Mouse (Mus musculus) forebrain, embryonic 12.5 days (tissue): ENCODE data around the gene Atmin. TPM values are rescaled to one million over a fixed set of nuclear protein-coding genes. Genes with fewer than 3 reads are reported as not detected.

Experiments used
- ATAC-seq: fragments of 200-750 bp; cut with Nextera tagmentation; 2 replicates; pipeline ENCODE4 v1.8.0; 2017; ENCODE audit warnings: moderate TSS enrichment; ENCODE audit not compliant: low FRiP score
- H3K27ac ChIP-seq: fragments of 300-500 bp; sonication (generic); 2 replicates; pipeline ENCODE4 v1.5.1; 2016; ENCODE audit warnings: mild to moderate bottlenecking
- H3K27me3 ChIP-seq: fragments of 300-500 bp; sonication (generic); 2 replicates; pipeline ENCODE4 v1.6.1; 2016; ENCODE audit warnings: mild to moderate bottlenecking
- H3K36me3 ChIP-seq: fragments of 300-500 bp; sonication (generic); replicated peaks from 2 replicates; pipeline ENCODE4 v1.6.1; 2016; ENCODE audit warnings: mild to moderate bottlenecking
- H3K4me1 ChIP-seq: fragments of 300-500 bp; sonication (generic); 2 replicates; pipeline ENCODE4 v1.6.1; 2016
- H3K4me2 ChIP-seq: fragments of 300-500 bp; sonication (generic); 2 replicates; pipeline ENCODE4 v1.6.1; 2016; ENCODE audit warnings: mild to moderate bottlenecking, moderate library complexity
- H3K4me3 ChIP-seq: fragments of 300-500 bp; sonication (generic); replicated peaks from 2 replicates; pipeline ENCODE4 v1.5.1; 2016; ENCODE audit warnings: mild to moderate bottlenecking
- H3K9ac ChIP-seq: fragments of 300-500 bp; sonication (generic); 2 replicates; pipeline ENCODE4 v1.6.1; 2016; ENCODE audit warnings: mild to moderate bottlenecking
- H3K9me3 ChIP-seq: fragments of 300-500 bp; sonication (generic); 2 replicates; pipeline ENCODE4 v1.6.1; 2016
- WGBS: fragments of 180-500 bp; shearing (Covaris S2); methylation state at CpG from one replicate; pipeline ENCODE4 v1.1.7; 2016; 5-methylcytosine and 5-hydroxymethylcytosine counted together
- polyA plus RNA-seq: library from polyadenylated mRNA; unstranded; fragments of >200 nt; fragmentation: Nextera tagmentation; extraction: Ambion mirVana; gene quantifications from 2 replicates; pipeline ENCODE4 v1.2.1, GENCODE M21; 2016

Gene Atmin
- polyA plus RNA-seq, 1 experiment from 2014 or later, result 17.9 TPM

- 91% methylated on average over 9 of the region's 9 CpGs for WGBS
- Histone ChIP-seq H3K36me3 (peaks cover 61% of the 10 kb centered on the region), H3K4me2 (no peak overlapping the region), H3K9ac (no peak overlapping the region), H3K27ac (no peak overlapping the region), H3K4me3 (no peak overlapping the region), H3K4me1 (no peaks in the 10 kb centered on the region), H3K27me3 (no peaks in the 10 kb centered on the region), H3K9me3 (no peaks in the 10 kb centered on the region)
- no peak for ATAC-seq
These were observed 11.2 kb downstream of the Atmin start for GRCm38 (mm10) chr8:116954415-116954814.

GRCm38 (mm10) chr8:116969531-116969930 is 26.3 kb downstream of the Atmin start:
- no peak overlapping the region for H3K27ac ChIP-seq
- no peak for ATAC-seq
- 82% methylated on average over 6 of the region's 6 CpGs for WGBS

GRCm38 (mm10) chr8:116975066-116975465 is 31.9 kb downstream of the Atmin start:
- H3K27me3 ChIP-seq, result no peaks in the 10 kb centered on the region; the same call in 1 of the 2 replicates
- no peak overlapping the region for H3K4me2 ChIP-seq
- no peak for ATAC-seq
- no peaks in the 10 kb centered on the region for H3K36me3 ChIP-seq
- H3K9ac ChIP-seq, result no peak overlapping the region
- no peak overlapping the region for H3K4me3 ChIP-seq
- H3K9me3 ChIP-seq, result no peaks in the 10 kb centered on the region
- H3K27ac ChIP-seq, result no peak overlapping the region
- WGBS, result 25% methylated on average over 5 of the region's 5 CpGs
- H3K4me1 ChIP-seq, result peaks cover 17% of the 10 kb centered on the region

More at GRCm38 (mm10) chr8:116969531-116969930, 26.3 kb downstream of the Atmin start:
- no peak overlapping the region for H3K9ac ChIP-seq
- no peaks in the 10 kb centered on the region for H3K4me1 ChIP-seq
- no peak overlapping the region for H3K4me3 ChIP-seq
- no peak overlapping the region for H3K4me2 ChIP-seq
- H3K36me3 ChIP-seq, result no peaks in the 10 kb centered on the region
- no peaks in the 10 kb centered on the region; the same call in 1 of the 2 replicates for H3K27me3 ChIP-seq
- no peaks in the 10 kb centered on the region for H3K9me3 ChIP-seq

- H3K4me2 ChIP-seq, result no peak overlapping the region
These were observed 32.4 kb downstream of the Atmin start for GRCm38 (mm10) chr8:116975606-116976005.

GRCm38 (mm10) chr8:116978052-116978451 is 34.9 kb downstream of the Atmin start:
- Histone ChIP-seq H3K36me3 (no peaks in the 10 kb centered on the region), H3K27ac (peak overlapping the region; percentile 26; the same call in 1 of the 2 replicates), H3K27me3 (no peaks in the 10 kb centered on the region; the same call in 1 of the 2 replicates), H3K9ac (peak overlapping the region; percentile 46; the same call in 1 of the 2 replicates), H3K4me2 (peak overlapping the region; percentile 72), H3K4me3 (peak overlapping the region; percentile 64), H3K4me1 (peaks cover 18% of the 10 kb centered on the region), H3K9me3 (no peaks in the 10 kb centered on the region)
- no peak for ATAC-seq
- 31% methylated on average over 8 of the region's 8 CpGs for WGBS

More at GRCm38 (mm10) chr8:116975606-116976005, 32.4 kb downstream of the Atmin start:
- Histone ChIP-seq H3K9ac (no peak overlapping the region), H3K36me3 (no peaks in the 10 kb centered on the region), H3K27ac (no peak overlapping the region), H3K9me3 (no peaks in the 10 kb centered on the region), H3K4me1 (peaks cover 18% of the 10 kb centered on the region), H3K27me3 (no peaks in the 10 kb centered on the region; the same call in 1 of the 2 replicates), H3K4me3 (no peak overlapping the region)
- 61% methylated on average over 5 of the region's 5 CpGs for WGBS
- ATAC-seq, result no peak

GRCm38 (mm10) chr8:116978631-116979256 is 35.6 kb downstream of the Atmin start, which contains the start of gene 1700030J22Rik:
Gene 1700030J22Rik, minus strand, starts transcription at chr8:116978959.
- peak; percentile 99 for ATAC-seq
- no peaks in the 10 kb centered on the region for H3K9me3 ChIP-seq
- H3K4me2 ChIP-seq, result peak within 1 kb of the TSS; percentile 72
- peaks cover 18% of the 10 kb centered on the region for H3K4me1 ChIP-seq
- H3K9ac ChIP-seq, result peak within 1 kb of the TSS; percentile 46; the same call in 1 of the 2 replicates
- H3K27ac ChIP-seq, result peak within 1 kb of the TSS; percentile 48
- H3K27me3 ChIP-seq, result no peaks in the 10 kb centered on the region; the same call in 1 of the 2 replicates
- H3K4me3 ChIP-seq, result peak within 1 kb of the TSS; percentile 64
- H3K36me3 ChIP-seq, result peaks cover 6% of the 10 kb centered on the region
- under 1% methylated on average over 46 of the region's 46 CpGs for WGBS

- WGBS, result 13% methylated on average over 4 of the region's 4 CpGs
- peak overlapping the region; percentile 15; the same call in 1 of the 2 replicates for H3K4me2 ChIP-seq
These were observed 36.9 kb downstream of the Atmin start for GRCm38 (mm10) chr8:116980117-116980516.

GRCm38 (mm10) chr8:116989842-116990241 is 46.6 kb downstream of the Atmin start:
- Histone ChIP-seq H3K36me3 (peaks cover 11% of the 10 kb centered on the region), H3K9ac (no peak overlapping the region), H3K27ac (no peak overlapping the region), H3K9me3 (no peaks in the 10 kb centered on the region), H3K4me3 (no peak overlapping the region), H3K4me2 (no peak overlapping the region), H3K4me1 (peaks cover 18% of the 10 kb centered on the region), H3K27me3 (no peaks in the 10 kb centered on the region)
- ATAC-seq, result no peak
- WGBS, result 96% methylated on average over 3 of the region's 3 CpGs

More at GRCm38 (mm10) chr8:116980117-116980516, 36.9 kb downstream of the Atmin start:
- Histone ChIP-seq H3K9me3 (no peaks in the 10 kb centered on the region), H3K36me3 (peaks cover 9% of the 10 kb centered on the region), H3K27me3 (no peaks in the 10 kb centered on the region), H3K4me1 (peaks cover 16% of the 10 kb centered on the region), H3K9ac (no peak overlapping the region), H3K4me3 (no peak overlapping the region), H3K27ac (no peak overlapping the region)
- no peak for ATAC-seq

- 67% methylated on average over 8 of the region's 8 CpGs for WGBS
- ATAC-seq, result no peak
These were observed 48.0 kb downstream of the Atmin start for GRCm38 (mm10) chr8:116991241-116991640.

GRCm38 (mm10) chr8:116992176-116992971 is 49.2 kb downstream of the Atmin start:
- Histone ChIP-seq H3K27ac (no peak overlapping the region), H3K4me1 (peaks cover 18% of the 10 kb centered on the region)

More at GRCm38 (mm10) chr8:116991241-116991640, 48.0 kb downstream of the Atmin start:
- Histone ChIP-seq H3K4me3 (no peak overlapping the region), H3K27ac (no peak overlapping the region), H3K4me1 (peaks cover 18% of the 10 kb centered on the region), H3K9ac (no peak overlapping the region), H3K27me3 (no peaks in the 10 kb centered on the region), H3K9me3 (no peaks in the 10 kb centered on the region), H3K4me2 (no peak overlapping the region), H3K36me3 (peaks cover 9% of the 10 kb centered on the region)

GRCm38 (mm10) chr8:116993095-116993867 is 50.1 kb downstream of the Atmin start, which contains the start of gene Gcsh:
Gene Gcsh, minus strand, starts transcription at chr8:116993537.
- peak within 1 kb of the TSS; percentile 57 for H3K27ac ChIP-seq
- H3K9ac ChIP-seq, result peak within 1 kb of the TSS; percentile 64
- under 1% methylated on average over 56 of the region's 56 CpGs for WGBS
- peak within 1 kb of the TSS; percentile 86 for H3K4me2 ChIP-seq
- no peaks in the 10 kb centered on the region for H3K36me3 ChIP-seq
- no peaks in the 10 kb centered on the region for H3K27me3 ChIP-seq
- peaks cover 18% of the 10 kb centered on the region for H3K4me1 ChIP-seq
- ATAC-seq, result peak; percentile 100
- H3K4me3 ChIP-seq, result peak within 1 kb of the TSS; percentile 69
- no peaks in the 10 kb centered on the region for H3K9me3 ChIP-seq

More at GRCm38 (mm10) chr8:116992176-116992971, 49.2 kb downstream of the Atmin start:
- Histone ChIP-seq H3K27me3 (no peaks in the 10 kb centered on the region), H3K9me3 (no peaks in the 10 kb centered on the region), H3K4me2 (peak overlapping the region; percentile 86), H3K9ac (peak overlapping the region; percentile 64), H3K36me3 (no peaks in the 10 kb centered on the region), H3K4me3 (peak overlapping the region; percentile 69)
- WGBS, result 10% methylated on average over 23 of the region's 23 CpGs
- ATAC-seq, result no peak
